Mouse (Mus musculus) midbrain, postnatal 0 days (tissue): ENCODE data around the gene Dip2b. TPM values are rescaled to one million over a fixed set of nuclear protein-coding genes. Genes with fewer than 3 reads are reported as not detected.

Experiments used
- ATAC-seq: fragments of 200-750 bp; cut with Nextera tagmentation; 2 replicates; pipeline ENCODE4 v1.8.0; 2017; ENCODE audit warnings: moderate number of reproducible peaks, mild to moderate bottlenecking, moderate TSS enrichment, moderate library complexity; ENCODE audit not compliant: low FRiP score
- DNase-seq: peaks from one replicate; pipeline ENCODE4 v3.0.0-alpha.2; 2015; ENCODE audit warnings: low spot score
- H3K27ac ChIP-seq: fragments of 300-500 bp; sonication (generic); 2 replicates; pipeline ENCODE4 v1.5.1; 2014; ENCODE audit warnings: low read depth, mild to moderate bottlenecking, low read length, mixed read lengths
- H3K27me3 ChIP-seq: fragments of 300-500 bp; sonication (generic); 2 replicates; pipeline ENCODE4 v1.6.1; 2014; ENCODE audit warnings: low read length, control low read depth, mixed read lengths; ENCODE audit not compliant: insufficient read depth
- H3K36me3 ChIP-seq: fragments of 300-500 bp; sonication (generic); 2 replicates; pipeline ENCODE4 v1.6.1; 2014; ENCODE audit warnings: low read length, control low read depth, mixed read lengths; ENCODE audit not compliant: insufficient read depth
- H3K4me1 ChIP-seq: fragments of 300-500 bp; sonication (generic); 2 replicates; pipeline ENCODE4 v1.6.1; 2014; ENCODE audit warnings: mild to moderate bottlenecking, control low read depth, antibody characterized with exemption, low read length, mixed read lengths; ENCODE audit not compliant: insufficient read depth
- H3K4me2 ChIP-seq: fragments of 300-500 bp; sonication (generic); 2 replicates; pipeline ENCODE4 v1.6.1; 2014; ENCODE audit warnings: low read depth, mild to moderate bottlenecking, low read length, mixed read lengths; ENCODE audit not compliant: poor library complexity, severe bottlenecking
- H3K4me3 ChIP-seq: fragments of 300-500 bp; sonication (generic); 2 replicates; pipeline ENCODE4 v1.5.1; 2014; ENCODE audit warnings: low read depth, mild to moderate bottlenecking, low read length, moderate library complexity
- H3K9ac ChIP-seq: fragments of 300-500 bp; sonication (generic); replicated peaks from 2 replicates; pipeline ENCODE4 v1.6.1; 2014; ENCODE audit warnings: mild to moderate bottlenecking, low read length, moderate library complexity, mixed read lengths; ENCODE audit not compliant: poor library complexity, severe bottlenecking
- H3K9me3 ChIP-seq: fragments of 300-500 bp; sonication (generic); 2 replicates; pipeline ENCODE4 v1.6.1; 2016; ENCODE audit warnings: low read length, control low read depth
- CTCF ChIP-seq: IDR thresholded peaks from 2 replicates; pipeline ENCODE4 v1.5.1; 2016; ENCODE audit warnings: antibody characterized with exemption, mild to moderate bottlenecking
- WGBS: fragments of 180-500 bp; shearing (Covaris S2); extraction: QIAGEN DNeasy Blood & Tissue Kit; methylation state at CpG from one replicate; pipeline ENCODE4 v1.1.7; 2014; 5-methylcytosine and 5-hydroxymethylcytosine counted together
- polyA plus RNA-seq: library from polyadenylated mRNA; unstranded; fragments of >200 nt; fragmentation: Nextera tagmentation; extraction: Ambion mirVana; gene quantifications from 2 replicates; pipeline ENCODE4 v1.2.1, GENCODE M21; 2015
- total RNA-seq: library from RNA; depleted of rRNA; stranded (reverse); fragments of >200 nt; gene quantifications from 2 replicates; pipeline ENCODE4 v1.2.3, GENCODE M21; 2014

Dip2b gene
- total and polyA plus RNA-seq, 2 experiments from 2014 or later = 10.5 to 44.8 TPM

- Histone ChIP-seq H3K4me2 (no peak overlapping the region), H3K4me3 (no peak overlapping the region), H3K9me3 (no peaks in the 10 kb centered on the region), H3K9ac (no peak overlapping the region), H3K4me1 (peaks cover 9% of the 10 kb centered on the region; the same call in 1 of the 2 replicates), H3K36me3 (no peaks in the 10 kb centered on the region), H3K27ac (no peak overlapping the region), H3K27me3 (no peaks in the 10 kb centered on the region)
- DNase-seq (no peak), ATAC-seq (no peak)
- TF ChIP-seq CTCF = no peak
- WGBS = 84% methylated on average over 6 of the region's 6 CpGs
Observed at GRCm38 (mm10) chr15:100083882-100084281, 45.4 kb downstream of the Dip2b start.

- Histone ChIP-seq H3K9ac (no peak overlapping the region), H3K27me3 (no peaks in the 10 kb centered on the region), H3K9me3 (no peaks in the 10 kb centered on the region), H3K4me2 (no peak overlapping the region), H3K27ac (no peak overlapping the region), H3K4me1 (peaks cover 9% of the 10 kb centered on the region; the same call in 1 of the 2 replicates), H3K4me3 (no peak overlapping the region), H3K36me3 (no peaks in the 10 kb centered on the region)
- no peak for DNase-seq
- no peak for TF ChIP-seq CTCF
- ATAC-seq = no peak
- 83% methylated on average over 4 of the region's 4 CpGs for WGBS
Observed at GRCm38 (mm10) chr15:100084882-100085281, 46.4 kb downstream of the Dip2b start.

GRCm38 (mm10) chr15:100088021-100088420, 49.6 kb downstream of the Dip2b start:
- Histone ChIP-seq H3K36me3 (no peaks in the 10 kb centered on the region), H3K4me1 (peaks cover 6% of the 10 kb centered on the region; the same call in 1 of the 2 replicates), H3K9ac (no peak overlapping the region), H3K27me3 (no peaks in the 10 kb centered on the region), H3K27ac (0 out of 2 replicates have a peak overlapping the region, but pooled peaks have one; percentile 26), H3K4me2 (no peak overlapping the region), H3K4me3 (no peak overlapping the region), H3K9me3 (no peaks in the 10 kb centered on the region)
- 82% methylated on average over 7 of the region's 7 CpGs for WGBS
- no peak for TF ChIP-seq CTCF
- DNase-seq (no peak), ATAC-seq (no peak)

DNA sequence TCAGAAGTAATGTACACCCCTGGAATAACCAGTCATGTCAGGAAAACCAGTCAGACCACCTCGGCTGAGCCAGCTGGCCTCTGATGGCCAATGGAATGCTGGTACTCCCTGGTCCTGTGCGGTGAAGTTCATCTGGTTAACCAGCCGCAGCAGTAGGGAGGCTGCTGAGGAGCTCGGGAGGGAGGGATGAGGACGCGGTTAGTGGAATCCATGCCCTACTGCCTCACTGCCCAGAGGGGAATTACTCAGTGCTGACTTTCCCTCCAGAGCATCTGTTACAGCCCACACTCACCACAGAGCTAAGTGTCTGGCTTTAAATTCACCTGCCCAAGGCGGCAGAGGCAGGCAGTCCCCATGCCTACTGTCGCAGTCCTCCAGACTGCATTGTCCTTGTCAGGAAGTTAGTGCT, 51.2 kb downstream of the Dip2b start:
- ATAC-seq = peak; percentile 82
- H3K27ac ChIP-seq = peak overlapping the region; percentile 59

GRCm38 (mm10) chr15:100091818-100092217, 53.4 kb downstream of the Dip2b start:
- Histone ChIP-seq H3K4me2 (0 out of 2 replicates have a peak overlapping the region, but pooled peaks have one; percentile 6), H3K27me3 (no peaks in the 10 kb centered on the region), H3K4me1 (peaks cover 6% of the 10 kb centered on the region; the same call in 1 of the 2 replicates), H3K4me3 (no peak overlapping the region), H3K9ac (0 out of 2 replicates have a peak overlapping the region, but pooled peaks have one; percentile 4), H3K27ac (peak overlapping the region; percentile 62), H3K9me3 (no peaks in the 10 kb centered on the region), H3K36me3 (no peaks in the 10 kb centered on the region)
- 59% methylated on average over 8 of the region's 8 CpGs for WGBS
- DNase-seq (no peak), ATAC-seq (no peak)
- no peak for TF ChIP-seq CTCF

More for the DNA sequence above, 51.2 kb downstream of the Dip2b start:
- no peaks in the 10 kb centered on the region for H3K9me3 ChIP-seq
- H3K4me2 ChIP-seq = peak overlapping the region; percentile 9; the same call in 1 of the 2 replicates
- no peaks in the 10 kb centered on the region for H3K27me3 ChIP-seq
- WGBS = 20% methylated on average over 8 of the region's 8 CpGs
- peaks cover 6% of the 10 kb centered on the region; the same call in 1 of the 2 replicates for H3K4me1 ChIP-seq
- TF ChIP-seq CTCF = peak; percentile 59
- peak; percentile 66 for DNase-seq
- no peak overlapping the region for H3K4me3 ChIP-seq
- H3K36me3 ChIP-seq = no peaks in the 10 kb centered on the region
- no peak overlapping the region; the same call in 1 of the 2 replicates for H3K9ac ChIP-seq

GRCm38 (mm10) chr15:100092258-100092657, 53.8 kb downstream of the Dip2b start:
- ATAC-seq (no peak), DNase-seq (no peak)
- Histone ChIP-seq H3K4me1 (peaks cover 6% of the 10 kb centered on the region; the same call in 1 of the 2 replicates), H3K9me3 (no peaks in the 10 kb centered on the region), H3K4me3 (no peak overlapping the region), H3K27me3 (no peaks in the 10 kb centered on the region), H3K36me3 (no peaks in the 10 kb centered on the region), H3K4me2 (0 out of 2 replicates have a peak overlapping the region, but pooled peaks have one; percentile 6), H3K27ac (peak overlapping the region; percentile 62; the same call in 1 of the 2 replicates), H3K9ac (0 out of 2 replicates have a peak overlapping the region, but pooled peaks have one; percentile 4)
- WGBS = 57% methylated on average over 16 of the region's 16 CpGs
- TF ChIP-seq CTCF = no peak
